Mouse (Mus musculus) lung, adult 18-20 months (tissue): Measurements from ENCODE around the gene Tcaf1.

Source experiments
- DNase-seq, 2 experiments: peaks; one replicate each; pipeline ENCODE4 v3.0.0; 2022; ENCODE audit warnings: mixed read lengths in 2 of 2

The Tcaf1 gene

GRCm38 (mm10) chr6:42709291-42710211 is at the start of gene Tcaf1:
Gene Tcaf1, minus strand, starts transcription at chr6:42710088.
- peak; percentile 64 to 71 for DNase-seq

GRCm38 (mm10) chr6:42756104-42756503 is 46.2 kb upstream of the Tcaf1 start, which contains the start of gene Olfr38:
Gene Olfr38, plus strand, starts transcription at chr6:42756404.
- DNase-seq: no peak

DNA sequence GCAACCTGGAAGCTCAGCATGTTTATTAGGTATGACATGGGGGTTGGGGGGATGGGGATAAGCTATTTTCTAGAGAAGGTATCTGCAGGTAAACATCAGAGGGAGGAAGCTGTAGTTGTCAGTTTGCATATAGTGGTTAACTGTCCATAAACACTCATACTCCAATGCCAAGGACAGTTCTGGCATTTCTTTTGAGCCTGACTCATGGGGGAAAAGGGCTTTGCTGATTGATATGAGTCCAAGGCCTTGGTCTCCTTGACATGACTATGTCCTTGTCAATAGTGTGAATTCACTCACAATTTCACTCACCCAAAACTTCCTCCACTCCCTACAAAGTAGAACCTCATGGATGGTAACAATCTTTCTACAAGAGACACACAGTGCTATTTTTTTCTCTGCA is 38.0 kb upstream of the Tcaf1 start:
- no peak for DNase-seq

- DNase-seq: no peak
Observed at GRCm38 (mm10) chr6:42742303-42742702, 32.4 kb upstream of the Tcaf1 start.

DNA sequence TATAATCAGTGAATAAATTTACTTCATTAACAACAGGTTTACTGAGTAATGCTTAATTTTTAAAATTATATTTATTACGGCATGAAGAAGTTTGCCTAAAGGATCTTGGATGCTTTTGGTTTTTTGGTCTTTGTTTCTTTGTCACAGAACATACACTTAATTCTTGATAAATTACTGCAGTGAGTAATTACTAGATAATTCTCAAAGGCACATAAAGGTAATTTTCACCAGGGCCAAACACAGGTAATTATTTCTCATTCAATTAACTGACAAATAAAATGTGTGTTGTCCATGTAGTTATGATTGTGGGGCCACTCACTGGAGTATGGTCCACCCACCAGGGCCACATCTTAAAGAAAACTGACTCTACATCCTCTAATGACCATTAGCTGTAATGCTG is 29.2 kb upstream of the Tcaf1 start, which contains the start of gene Olfr453:
Olfr453 (plus strand) TSS at position 301 of the 400 bp plus-strand sequence.
- DNase-seq: no peak

DNA sequence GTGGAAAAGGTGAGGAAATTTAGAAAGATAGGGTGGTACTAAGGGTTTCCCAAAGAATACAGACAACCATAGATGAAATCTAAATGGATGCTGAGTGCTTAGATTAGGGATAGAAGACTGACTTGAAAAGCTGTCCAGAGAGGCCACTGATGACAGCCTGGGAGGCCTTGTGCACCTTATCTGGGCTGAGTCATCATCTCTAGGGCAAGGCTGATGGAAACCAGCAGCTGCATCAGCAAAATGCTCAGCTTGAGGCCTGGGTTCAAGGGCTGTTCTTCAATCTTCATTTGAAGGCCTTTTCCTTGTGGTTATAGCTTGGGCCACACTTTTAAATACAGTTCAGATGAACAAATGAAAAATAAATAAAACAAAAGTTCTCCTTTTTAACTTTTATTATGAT is 8.1 kb upstream of the Tcaf1 start:
- DNase-seq: no peak

GRCm38 (mm10) chr6:42714668-42715067 is 4.8 kb upstream of the Tcaf1 start:
- DNase-seq: no peak

DNA sequence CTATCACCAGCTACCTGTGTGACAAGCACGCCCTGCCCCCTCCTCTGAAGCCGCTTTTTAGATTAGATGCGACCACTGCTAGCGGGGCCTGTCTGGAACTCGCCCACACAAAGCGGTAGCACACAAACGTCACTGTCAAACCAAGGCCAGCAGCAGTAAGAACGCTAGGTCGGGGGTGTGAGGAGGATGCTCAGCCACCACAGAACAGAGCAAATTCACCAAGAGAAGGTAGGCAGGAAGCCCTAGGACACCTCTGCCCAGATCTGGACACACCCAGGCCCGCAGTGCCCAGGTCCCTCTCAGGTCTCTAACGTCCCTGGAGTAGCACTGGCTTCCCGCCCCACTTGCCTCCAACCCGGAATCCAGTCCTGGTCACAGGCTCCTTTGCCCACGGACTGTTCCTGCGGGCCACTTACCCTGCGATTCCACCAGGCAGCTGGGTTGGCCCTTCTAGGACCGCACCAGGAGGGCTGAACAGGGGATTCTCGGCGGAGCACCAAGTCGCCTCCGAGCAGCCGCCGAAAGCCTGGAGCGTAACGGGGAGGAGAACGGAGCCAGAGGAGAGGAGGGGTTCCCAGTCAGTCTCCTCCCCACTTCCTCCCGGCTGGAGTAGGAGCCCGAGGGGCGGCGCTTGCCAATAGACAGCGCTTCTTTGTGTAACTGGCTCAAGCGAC is 17.2 kb downstream of the Tcaf1 start:
- peak; percentile 84 to 89 for DNase-seq

- DNase-seq: peak; percentile 87 to 91
Observed at GRCm38 (mm10) chr6:42692154-42692516, 17.8 kb downstream of the Tcaf1 start.

- DNase-seq: no peak
Observed at GRCm38 (mm10) chr6:42689761-42690160, 20.1 kb downstream of the Tcaf1 start.

DNA sequence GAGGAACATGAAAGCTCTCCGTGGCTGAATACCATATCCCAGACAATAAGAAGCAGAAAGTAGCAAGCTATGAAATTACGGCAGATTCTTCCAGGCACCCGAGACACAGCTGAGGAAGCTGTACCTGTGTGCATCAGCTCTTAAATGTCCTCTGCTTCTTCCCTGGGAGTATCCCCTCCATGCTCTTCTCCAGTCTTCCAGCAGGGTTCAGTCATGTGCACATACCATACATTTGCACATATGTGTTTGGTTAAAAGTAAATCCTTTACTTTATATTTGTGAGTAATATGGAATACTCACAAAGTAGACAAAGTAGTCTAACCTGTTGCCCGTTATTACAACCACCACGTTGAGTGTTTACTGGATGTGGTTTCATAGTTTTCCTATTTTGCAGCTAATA is 22.0 kb downstream of the Tcaf1 start:
- no peak for DNase-seq

DNA sequence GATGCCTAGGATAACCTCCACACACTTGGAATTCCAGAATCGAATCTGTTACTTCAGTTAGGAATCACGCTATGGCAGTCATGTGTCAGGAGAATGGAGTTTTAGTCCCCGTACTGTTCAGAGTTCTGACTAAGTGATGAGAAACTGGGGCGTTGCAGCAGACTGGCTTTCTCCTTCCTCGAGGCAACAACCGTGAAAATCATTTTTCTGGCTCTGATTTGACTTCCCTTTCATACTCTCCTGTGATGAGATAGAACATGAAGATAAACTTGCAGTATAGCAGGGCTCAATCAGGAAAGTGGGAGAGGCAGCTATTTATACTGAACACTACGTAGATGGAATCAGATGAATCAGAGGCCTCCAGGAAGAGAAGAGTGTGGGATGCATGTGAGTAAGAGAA is 29.8 kb downstream of the Tcaf1 start:
- DNase-seq: no peak

DNA sequence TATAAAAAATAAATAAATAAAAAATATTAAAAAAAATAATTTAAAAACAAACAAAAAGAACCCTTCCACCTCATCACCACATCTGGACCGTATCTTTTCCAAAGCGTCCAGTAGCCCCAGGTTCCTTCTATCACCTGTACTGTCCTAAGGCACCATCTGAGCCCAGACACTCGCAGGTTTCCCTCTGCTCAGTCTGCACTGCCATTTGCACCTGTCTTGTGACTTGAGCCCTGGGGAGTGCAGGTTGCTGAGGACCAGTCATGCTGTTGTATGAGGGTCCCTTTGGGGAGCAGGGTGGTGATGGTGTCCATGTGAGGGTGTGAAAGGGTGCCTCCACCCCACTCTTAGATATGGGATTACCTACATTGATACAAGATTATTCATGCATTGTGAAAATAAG is 33.9 kb downstream of the Tcaf1 start:
- no peak for DNase-seq

DNA sequence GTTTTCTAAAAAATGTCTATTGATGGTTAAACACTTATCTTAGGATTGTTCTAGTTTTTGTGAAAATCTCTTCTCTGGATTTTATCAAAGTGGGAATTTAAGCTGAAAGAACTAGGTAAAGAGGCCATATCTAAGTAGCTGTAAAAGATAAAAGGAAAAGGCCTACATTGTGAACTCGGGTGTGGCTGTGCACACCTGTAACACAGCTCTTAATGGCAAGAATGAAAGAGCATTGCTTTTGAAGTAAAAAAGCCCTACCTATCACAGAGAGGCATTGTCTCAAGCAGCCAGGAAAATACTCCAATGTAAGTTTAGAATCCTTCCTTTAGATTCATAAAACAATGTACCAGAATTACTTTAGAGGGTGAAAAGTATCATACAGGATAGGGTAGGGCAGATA is 38.1 kb downstream of the Tcaf1 start:
- no peak for DNase-seq

DNA sequence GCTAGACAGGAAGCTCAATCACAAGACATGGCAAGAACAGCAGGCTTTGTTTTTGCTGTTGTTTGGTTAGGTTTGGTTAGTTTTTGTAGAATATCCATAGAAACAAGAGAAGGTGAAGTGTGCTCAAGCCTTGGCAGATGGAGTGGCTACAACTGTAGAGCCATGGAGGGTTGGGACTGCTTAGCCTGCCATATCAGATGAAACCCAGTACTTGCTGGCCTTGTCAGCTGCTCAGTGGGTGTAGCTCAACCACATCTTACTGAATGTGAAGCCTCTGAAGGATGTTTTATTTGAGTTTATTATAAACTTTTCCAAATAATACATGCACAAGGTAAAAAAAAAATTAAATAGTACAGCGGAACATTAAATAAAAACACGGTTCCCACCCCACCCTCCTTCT is 42.2 kb downstream of the Tcaf1 start:
- DNase-seq: no peak

- DNase-seq: no peak
Observed at GRCm38 (mm10) chr6:42661739-42662138, 48.1 kb downstream of the Tcaf1 start.

DNA sequence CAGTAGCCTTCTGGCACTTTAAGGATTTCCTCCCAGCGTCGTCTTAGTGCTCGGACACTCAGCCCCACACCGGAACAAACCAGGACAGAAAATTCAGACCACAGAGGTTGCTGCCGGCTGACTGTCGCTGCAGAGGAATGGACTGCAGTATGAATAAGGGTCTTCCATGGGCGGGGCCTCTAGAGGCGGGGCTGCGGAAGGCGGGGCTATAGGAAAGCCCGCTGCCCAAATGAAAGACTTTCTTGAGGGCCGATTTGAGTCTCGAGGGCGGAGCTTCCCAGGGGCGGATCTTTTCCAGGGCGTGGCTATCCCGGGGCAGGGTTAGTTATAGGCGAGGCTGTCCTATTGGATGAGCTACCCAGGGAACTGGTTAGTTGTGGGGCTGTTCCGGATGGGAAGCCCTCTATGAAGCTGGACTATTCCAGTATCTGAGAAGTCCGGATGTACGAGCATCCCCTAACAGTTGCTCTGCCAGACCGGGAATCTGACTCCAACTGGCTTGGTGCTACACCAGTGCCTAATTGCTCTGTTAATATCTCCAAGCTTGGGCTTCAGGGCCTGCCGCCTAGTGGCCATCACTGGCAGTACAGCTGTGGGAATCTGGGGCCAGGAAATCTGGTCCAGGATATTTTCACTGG is 64.9 kb downstream of the Tcaf1 start, which contains the start of gene Tcaf2:
Tcaf2 (minus strand) TSS at position 343 of the 638 bp plus-strand sequence.
- peak; percentile 95 for DNase-seq

DNA sequence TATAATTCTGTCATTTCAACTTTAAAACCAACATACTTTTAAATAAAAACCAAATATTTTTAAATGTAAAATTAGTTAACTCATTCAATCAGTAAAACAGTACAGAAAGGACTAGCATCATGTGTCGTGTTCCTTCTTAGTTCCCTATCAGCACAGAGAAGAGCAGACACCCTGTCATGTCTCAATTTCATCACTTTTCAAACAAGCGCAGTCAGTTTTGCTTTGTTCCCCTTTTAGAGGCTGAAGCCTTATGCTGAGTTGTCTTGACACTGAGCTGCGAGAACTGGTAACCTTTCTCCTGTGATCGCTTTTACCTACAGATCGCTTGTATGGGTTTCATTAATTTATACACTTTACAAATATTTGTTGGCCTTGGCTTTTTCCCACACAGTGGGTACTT is 75.5 kb downstream of the Tcaf1 start:
- DNase-seq: no peak

DNA sequence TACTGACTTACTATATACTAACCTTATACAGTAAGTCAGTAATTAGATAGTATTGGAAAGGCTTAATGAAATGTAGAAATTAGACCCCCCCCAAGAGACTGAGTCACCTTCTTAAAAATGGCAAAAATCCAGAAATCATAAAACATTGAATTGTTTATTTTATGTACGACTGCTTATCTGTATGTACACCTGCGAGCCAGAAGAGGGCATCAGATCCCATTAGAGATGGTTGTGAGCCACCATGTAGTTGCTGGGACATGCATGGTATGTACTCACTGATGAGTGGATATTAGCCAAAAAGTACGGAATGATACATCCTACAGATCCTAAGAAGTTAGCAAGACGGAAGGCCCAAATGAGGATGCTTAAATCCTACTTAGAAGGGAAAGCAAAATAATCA is 78.5 kb downstream of the Tcaf1 start:
- no peak for DNase-seq
